Mouse (Mus musculus) C2C12 (cell line): Measurements from ENCODE around the gene Bpifb9b. TPM values are rescaled to one million over a fixed set of nuclear protein-coding genes. Genes with fewer than 3 reads are reported as not detected.

ENCODE experiments used
- H3K27me3 ChIP-seq: one replicate; pipeline ENCODE4 v1.6.1; 2011; ENCODE audit not compliant: control insufficient read depth, insufficient read depth, insufficient read length
- H3K36me3 ChIP-seq: one replicate; pipeline ENCODE4 v1.6.1; 2011; ENCODE audit not compliant: control insufficient read depth, insufficient read depth
- H3K4me3 ChIP-seq: one replicate; pipeline ENCODE4 v1.5.1; 2011; ENCODE audit warnings: mild to moderate bottlenecking, control low read depth; ENCODE audit not compliant: poor library complexity, insufficient read depth, severe bottlenecking
- H3K79me2 ChIP-seq: one replicate; pipeline ENCODE4 v1.6.1; 2011; ENCODE audit not compliant: control insufficient read depth, insufficient read depth
- H3K79me3 ChIP-seq: one replicate; pipeline ENCODE4 v1.6.1; 2011; ENCODE audit warnings: low read depth, control low read depth
- H3ac ChIP-seq: one replicate; pipeline ENCODE3; 2011; ENCODE audit warnings: low read depth; ENCODE audit not compliant: control insufficient read depth, insufficient read length
- CEBPB ChIP-seq: IDR thresholded peaks from one replicate; pipeline ENCODE4 v1.6.1; 2011; ENCODE audit warnings: low read depth, mild to moderate bottlenecking, control low read depth, moderate library complexity
- CTCF ChIP-seq: IDR thresholded peaks from one replicate; pipeline ENCODE4 v1.5.1; 2011; ENCODE audit not compliant: control insufficient read depth, insufficient read depth, insufficient read length
- FOSL1 ChIP-seq: IDR thresholded peaks from one replicate; pipeline ENCODE4 v1.8.0; 2011; ENCODE audit warnings: mild to moderate bottlenecking, low read length; ENCODE audit not compliant: poor library complexity, insufficient read depth, severe bottlenecking
- MAX ChIP-seq: IDR thresholded peaks from one replicate; pipeline ENCODE4 v1.6.1; 2011; ENCODE audit warnings: mild to moderate bottlenecking, control low read depth
- MYOD1 ChIP-seq: IDR thresholded peaks from one replicate; pipeline ENCODE4 v1.6.1; 2011; ENCODE audit warnings: low read depth; ENCODE audit not compliant: control insufficient read depth, insufficient read length
- MYOG ChIP-seq: IDR thresholded peaks from one replicate; pipeline ENCODE4 v1.6.1; 2011; ENCODE audit not compliant: control insufficient read depth, insufficient read length; ENCODE audit errors: extremely low read depth
- USF1 ChIP-seq: IDR thresholded peaks from one replicate; pipeline ENCODE4 v1.6.1; 2011; ENCODE audit warnings: low read depth, mild to moderate bottlenecking, control low read depth, moderate library complexity
- polyA plus RNA-seq: library from polyadenylated mRNA; unstranded; fragments of >200 nt; fragmentation: generic; extraction: Trizol; gene quantifications from one replicate; pipeline ENCODE4 v1.2.1, GENCODE M21; 2012; ENCODE audit warnings: missing spikeins

Gene Bpifb9b
- polyA plus RNA-seq, 1 experiment: not detected

DNA sequence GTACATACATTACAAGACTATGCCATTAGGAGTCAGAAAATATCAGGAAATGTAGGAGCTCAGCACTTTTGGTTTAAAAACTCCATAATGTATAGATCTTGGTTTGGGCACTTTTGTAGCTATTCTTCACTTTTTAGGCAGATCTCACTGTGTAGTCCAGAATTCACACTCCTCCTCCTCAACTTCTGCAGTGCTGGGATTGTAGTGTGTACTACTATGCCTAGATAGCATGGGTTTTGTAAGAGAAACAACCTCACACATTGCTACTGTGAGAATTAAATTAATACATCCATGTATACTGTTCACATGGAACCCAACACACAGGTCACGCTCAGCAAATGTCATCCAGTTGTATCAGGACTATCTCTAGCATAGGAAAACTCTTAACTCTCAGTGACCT is 60.5 kb downstream of the Bpifb9b start:
- Histone ChIP-seq H3K27me3 (no peaks in the 10 kb centered on the region), H3K79me3 (no peaks in the 10 kb centered on the region), H3K79me2 (peaks cover 4% of the 10 kb centered on the region), H3K36me3 (peaks cover 64% of the 10 kb centered on the region), H3ac (no peak overlapping the region), H3K4me3 (no peak overlapping the region)
- no peak for TF ChIP-seq FOSL1
- TF ChIP-seq CEBPB: no peak
- TF ChIP-seq USF1: no peak
- TF ChIP-seq MYOD1: no peak
- TF ChIP-seq MYOG: no peak
- TF ChIP-seq MAX: no peak
- TF ChIP-seq CTCF: no peak

Other genes with a start within 250 kb of the Bpifb9b start
- gene Bpifa3, start 176.9 kb upstream of the Bpifb9b start, polyA plus RNA-seq: not detected
- gene Bpifa1, start 164.3 kb upstream of the Bpifb9b start, polyA plus RNA-seq: not detected
- gene Bpifa5, start 144.6 kb upstream of the Bpifb9b start, polyA plus RNA-seq: not detected
- gene Bpifb1, start 116.4 kb upstream of the Bpifb9b start, polyA plus RNA-seq: not detected
- gene Bpifb5, start 83.5 kb upstream of the Bpifb9b start, polyA plus RNA-seq: not detected
- gene Bpifb9a, start 49.4 kb upstream of the Bpifb9b start, polyA plus RNA-seq: not detected
- gene Cdk5rap1, start 65.8 kb downstream of the Bpifb9b start, polyA plus RNA-seq: 9.8 TPM
- gene Snta1, start 100.9 kb downstream of the Bpifb9b start, polyA plus RNA-seq: 28.5 TPM
- 8.5 TPM for gene Cbfa2t2, start 129.3 kb downstream of the Bpifb9b start, polyA plus RNA-seq
- 6.8 TPM for gene 1700003F12Rik, start 239.9 kb downstream of the Bpifb9b start, polyA plus RNA-seq
- 0.33 TPM for gene Actl10, start 244.5 kb downstream of the Bpifb9b start, polyA plus RNA-seq